Mouse (Mus musculus) cerebellum, adult 2 months (tissue): Measurements from ENCODE around the gene Nfyb. TPM values are rescaled to one million over a fixed set of nuclear protein-coding genes. Genes with fewer than 3 reads are reported as not detected.

ENCODE experiments used
- DNase-seq, 2 experiments: peaks; one replicate each; pipeline ENCODE4 v3.0.0; 2021
- H3K27ac ChIP-seq: fragments of 200-500 bp; 2 replicates; pipeline ENCODE4 v1.5.1; 2012; ENCODE audit warnings: low read length, control low read depth, inconsistent platforms; ENCODE audit not compliant: insufficient read depth
- H3K27me3 ChIP-seq: fragments of 200-500 bp; 2 replicates; pipeline ENCODE4 v1.6.1; 2012; ENCODE audit warnings: inconsistent platforms, mild to moderate bottlenecking, low read length, moderate library complexity; ENCODE audit not compliant: control insufficient read depth, insufficient read depth
- H3K4me1 ChIP-seq: fragments of 200-500 bp; 2 replicates; pipeline ENCODE4 v1.6.1; 2011; ENCODE audit warnings: low read length; ENCODE audit not compliant: control insufficient read depth, insufficient read depth
- H3K4me3 ChIP-seq: fragments of 200-500 bp; replicated peaks from 2 replicates; pipeline ENCODE3; 2011; ENCODE audit warnings: mild to moderate bottlenecking, low read depth, low read length, control low read depth; ENCODE audit not compliant: insufficient read depth
- CTCF ChIP-seq: fragments of 200-500 bp; IDR thresholded peaks from 2 replicates; pipeline ENCODE4 v1.5.1; 2011; ENCODE audit warnings: low read depth, mild to moderate bottlenecking, control low read depth, low read length, moderate library complexity, borderline replicate concordance; ENCODE audit not compliant: insufficient read depth
- POLR2A ChIP-seq: fragments of 200-500 bp; IDR thresholded peaks from 2 replicates; pipeline ENCODE4 v1.6.1; 2011; ENCODE audit warnings: low read length, control low read depth, borderline replicate concordance; ENCODE audit not compliant: insufficient read depth
- WGBS: fragments of 180-500 bp; shearing (Covaris S2); methylation state at CpG from one replicate; pipeline ENCODE4 v1.1.7; 2018; 5-methylcytosine and 5-hydroxymethylcytosine counted together
- polyA plus RNA-seq: library from polyadenylated mRNA; depleted of rRNA; stranded (reverse); fragments of >200 nt; gene quantifications from 2 replicates; pipeline ENCODE4 v1.2.3, GENCODE M21; 2012

Nfyb gene
- polyA plus RNA-seq, 1 experiment: 28.7 TPM

GRCm38 (mm10) chr10:82752921-82753320, 11.0 kb downstream of the Nfyb start:
- peaks cover 4% of the 10 kb centered on the region; the same call in 1 of the 2 replicates for H3K4me1 ChIP-seq
- H3K27ac ChIP-seq: no peak overlapping the region
- H3K4me3 ChIP-seq: no peak overlapping the region
- 67% methylated on average over 3 of the region's 3 CpGs for WGBS
- TF ChIP-seq POLR2A: no peak
- TF ChIP-seq CTCF: no peak
- DNase-seq: no peak
- no peaks in the 10 kb centered on the region for H3K27me3 ChIP-seq

GRCm38 (mm10) chr10:82750778-82751177, 13.2 kb downstream of the Nfyb start:
- TF ChIP-seq CTCF: no peak
- WGBS: 90% methylated on average over 6 of the region's 6 CpGs
- Histone ChIP-seq H3K4me1 (no peaks in the 10 kb centered on the region), H3K27ac (no peak overlapping the region), H3K4me3 (no peak overlapping the region), H3K27me3 (no peaks in the 10 kb centered on the region)
- no peak for DNase-seq

- Histone ChIP-seq H3K4me3 (no peak overlapping the region), H3K27ac (no peak overlapping the region), H3K27me3 (no peaks in the 10 kb centered on the region), H3K4me1 (no peaks in the 10 kb centered on the region)
- 78% methylated on average over 15 of the region's 15 CpGs for WGBS
- TF ChIP-seq CTCF (no peak), POLR2A (no peak)
- DNase-seq: no peak
Observed at GRCm38 (mm10) chr10:82746988-82747850, 16.7 kb downstream of the Nfyb start.

GRCm38 (mm10) chr10:82745301-82745700, 18.6 kb downstream of the Nfyb start:
- TF ChIP-seq POLR2A (no peak), CTCF (no peak)
- Histone ChIP-seq H3K27ac (no peak overlapping the region), H3K4me3 (no peak overlapping the region), H3K4me1 (peaks cover 6% of the 10 kb centered on the region), H3K27me3 (no peaks in the 10 kb centered on the region)
- no peak for DNase-seq
- 76% methylated on average over 5 of the region's 5 CpGs for WGBS

- H3K4me3 ChIP-seq: no peak overlapping the region
- TF ChIP-seq CTCF (no peak), POLR2A (no peak)
- peaks cover 6% of the 10 kb centered on the region for H3K4me1 ChIP-seq
- DNase-seq: no peak
- H3K27ac ChIP-seq: no peak overlapping the region
- no peaks in the 10 kb centered on the region for H3K27me3 ChIP-seq
- WGBS: 84% methylated on average over 6 of the region's 6 CpGs
Observed at GRCm38 (mm10) chr10:82744296-82744695, 19.6 kb downstream of the Nfyb start.

GRCm38 (mm10) chr10:82742578-82742977, 21.4 kb downstream of the Nfyb start:
- DNase-seq: no peak
- peaks cover 6% of the 10 kb centered on the region for H3K4me1 ChIP-seq
- 78% methylated on average over 1 of the region's 1 CpGs for WGBS

GRCm38 (mm10) chr10:82741876-82742275, 22.1 kb downstream of the Nfyb start:
- Histone ChIP-seq H3K27ac (no peak overlapping the region), H3K4me3 (no peak overlapping the region), H3K27me3 (no peaks in the 10 kb centered on the region), H3K4me1 (peaks cover 6% of the 10 kb centered on the region)
- WGBS: 89% methylated on average over 4 of the region's 4 CpGs
- TF ChIP-seq POLR2A (no peak), CTCF (no peak)
- DNase-seq: no peak

More at GRCm38 (mm10) chr10:82742578-82742977, 21.4 kb downstream of the Nfyb start:
- Histone ChIP-seq H3K27ac (no peak overlapping the region), H3K27me3 (no peaks in the 10 kb centered on the region), H3K4me3 (no peak overlapping the region)
- no peak for TF ChIP-seq POLR2A
- TF ChIP-seq CTCF: no peak

- peak; percentile 23 to 36 for DNase-seq
Observed at GRCm38 (mm10) chr10:82741354-82741753, 22.6 kb downstream of the Nfyb start.

More at GRCm38 (mm10) chr10:82741354-82741753, 22.6 kb downstream of the Nfyb start:
- H3K4me1 ChIP-seq: peaks cover 6% of the 10 kb centered on the region
- H3K27ac ChIP-seq: no peak overlapping the region
- TF ChIP-seq POLR2A: no peak
- no peak for TF ChIP-seq CTCF
- no peak overlapping the region for H3K4me3 ChIP-seq
- 39% methylated on average over 8 of the region's 8 CpGs for WGBS
- no peaks in the 10 kb centered on the region for H3K27me3 ChIP-seq
